ENCODE assay signal across 9 mouse cellular contexts in genomic region chr7:25710519-25711130, GRCm38 (mm10). TPM values are rescaled to one million over a fixed set of nuclear protein-coding genes. Genes with fewer than 3 reads are reported as not detected.
DNase-seq lines count a peak whose midpoint lies in the region; ATAC-seq and TF ChIP-seq lines count a peak whose summit lies in the region.
"Had no signal": no experiment of that assay in that cellular context is flagged by ENCODE, and none has a peak within 500 bp of the region (broad histone marks: within the 10 kb centered on the region; RNA-seq: fewer than 3 reads in every experiment).

No protein-coding gene starts in this region.

- H3K27ac ChIP-seq in heart, adult 2 months = peak overlapping the region; percentile 62
- peak overlapping the region; percentile 63; the same call in 1 of the 2 replicates for H3K27ac ChIP-seq in embryonic facial prominence, embryonic 15.5 days (replicated peaks)
- no peak overlapping the region for H3K27ac ChIP-seq in intestine, embryonic 14.5 days (ENCODE audit: low read depth)
- no peak overlapping the region for H3K27ac ChIP-seq in midbrain, embryonic 15.5 days

- intact Hi-C loops in heart, adult 2 months (cut with DNase I) = no loop called here

- 24% methylated on average over 7 of the region's 7 CpGs for WGBS in heart, adult 2 months
- WGBS in embryonic facial prominence, embryonic 15.5 days = 6% methylated on average over 6 of the region's 7 CpGs
- 9% methylated on average over 7 of the region's 7 CpGs for WGBS in intestine, embryonic 14.5 days
- 7% methylated on average over 6 of the region's 7 CpGs for WGBS in midbrain, embryonic 15.5 days

- H3K4me3 ChIP-seq in heart, adult 2 months = no peak overlapping the region
- no peak overlapping the region for H3K4me3 ChIP-seq in embryonic facial prominence, embryonic 15.5 days (replicated peaks)
- no peak overlapping the region for H3K4me3 ChIP-seq in intestine, embryonic 14.5 days (ENCODE audit: low read depth, low read length)
- H3K4me3 ChIP-seq in midbrain, embryonic 15.5 days = no peak overlapping the region

- peak overlapping the region; percentile 36 for H3K4me2 ChIP-seq in embryonic facial prominence, embryonic 15.5 days (replicated peaks)
- H3K4me2 ChIP-seq in intestine, embryonic 14.5 days (ENCODE audit: low read length) = peak overlapping the region; percentile 18; the same call in 1 of the 2 replicates
- peak overlapping the region; percentile 8; the same call in 1 of the 2 replicates for H3K4me2 ChIP-seq in midbrain, embryonic 15.5 days

- H3K36me3 ChIP-seq in heart, adult 2 months (ENCODE audit: control insufficient read depth, insufficient read depth, low read length) = peaks cover 4% of the 10 kb centered on the region
- H3K36me3 ChIP-seq in embryonic facial prominence, embryonic 15.5 days = peaks cover 37% of the 10 kb centered on the region
- H3K36me3 ChIP-seq in intestine, embryonic 14.5 days (ENCODE audit: control insufficient read depth, insufficient read depth, low read length) = peaks cover 36% of the 10 kb centered on the region
- peaks cover 24% of the 10 kb centered on the region for H3K36me3 ChIP-seq in midbrain, embryonic 15.5 days (replicated peaks)

- DNase-seq in heart, adult 2 months = peak in 1 of 2 experiments; percentile 46
- DNase-seq in heart, adult 8-10 months (ENCODE audit: low spot score) = no peak
- DNase-seq in CD4-positive, CD25-positive, alpha-beta regulatory T cell, adult 2 months (ENCODE audit: low read depth, low spot score) = peak; percentile 37
- DNase-seq in intestine, embryonic 14.5 days (ENCODE audit: low spot score) = no peak
- no peak for DNase-seq in cerebellum, adult 11-12 months

- no peak for ATAC-seq in embryonic facial prominence, embryonic 15.5 days (ENCODE audit: insufficient number of reproducible peaks, low FRiP score, low TSS enrichment, low read depth)
- ATAC-seq in intestine, embryonic 14.5 days (replicated peaks; ENCODE audit: low FRiP score, low TSS enrichment, low read depth) = peak; percentile 40
- ATAC-seq in midbrain, embryonic 15.5 days (replicated peaks) = peak; percentile 28; the same call in 1 of the 2 replicates
- no peak for ATAC-seq in erythroblast, adult 5-6 weeks (replicated peaks; ENCODE audit: low FRiP score, poor library complexity, severe bottlenecking)

- 0 out of 2 replicates have a peak, but pooled peaks have one; percentile 14 for TF ChIP-seq POLR2A in heart, adult 2 months (IDR thresholded peaks at IDR 0.05; ENCODE audit: insufficient read depth, low read depth, low read length)

- H3K9me3 ChIP-seq in embryonic facial prominence, embryonic 15.5 days (replicated peaks) = no peaks in the 10 kb centered on the region
- no peaks in the 10 kb centered on the region for H3K9me3 ChIP-seq in intestine, embryonic 14.5 days (ENCODE audit: control insufficient read depth, low read length)
- H3K9me3 ChIP-seq in midbrain, embryonic 15.5 days = no peaks in the 10 kb centered on the region

- peaks cover 37% of the 10 kb centered on the region for H3K4me1 ChIP-seq in heart, adult 2 months (ENCODE audit: control insufficient read depth, insufficient read depth, low read length)
- peaks cover 44% of the 10 kb centered on the region for H3K4me1 ChIP-seq in embryonic facial prominence, embryonic 15.5 days
- peaks cover 45% of the 10 kb centered on the region for H3K4me1 ChIP-seq in intestine, embryonic 14.5 days (replicated peaks; ENCODE audit: control insufficient read depth, insufficient read depth, low read length)
- H3K4me1 ChIP-seq in midbrain, embryonic 15.5 days = peaks cover 17% of the 10 kb centered on the region

- TF ChIP-seq EP300 in heart, adult 2 months (IDR thresholded peaks at IDR 0.05; ENCODE audit: insufficient read depth, low read depth, low read length) = no peak

- H3K27me3 ChIP-seq in heart, adult 2 months (ENCODE audit: control insufficient read depth, insufficient read depth, low read length) = no peaks in the 10 kb centered on the region
- H3K27me3 ChIP-seq in embryonic facial prominence, embryonic 15.5 days = no peaks in the 10 kb centered on the region
- H3K27me3 ChIP-seq in intestine, embryonic 14.5 days (replicated peaks; ENCODE audit: control insufficient read depth, insufficient read depth, low read length) = no peaks in the 10 kb centered on the region
- H3K27me3 ChIP-seq in midbrain, embryonic 15.5 days (replicated peaks) = no peaks in the 10 kb centered on the region

- peak overlapping the region; percentile 56; the same call in 1 of the 2 replicates for H3K9ac ChIP-seq in heart, adult 2 months (ENCODE audit: low read depth, low read length)
- 0 out of 2 replicates have a peak overlapping the region, but pooled peaks have one; percentile 4 for H3K9ac ChIP-seq in embryonic facial prominence, embryonic 15.5 days
- peak overlapping the region; percentile 27; the same call in 1 of the 2 replicates for H3K9ac ChIP-seq in intestine, embryonic 14.5 days (ENCODE audit: low read length)
- H3K9ac ChIP-seq in midbrain, embryonic 15.5 days = peak overlapping the region; percentile 34; the same call in 1 of the 2 replicates

- H3K79me2 ChIP-seq in heart, adult 2 months (replicated peaks; ENCODE audit: control insufficient read depth, insufficient read depth, low read length) = no peaks in the 10 kb centered on the region

- TF ChIP-seq CTCF in heart, adult 2 months (IDR thresholded peaks at IDR 0.05) = no peak

RNA-seq across cellular contexts. Expression of gene Ccdc97, which starts 8.3 kb away (rescaled TPM):
- 10 to 100 TPM; 51.8 to 59.3 TPM for total RNA-seq in heart, adult 2 months (2021)
- 62.9 and 72.6 TPM in 2 replicates for polyA plus RNA-seq in heart, adult 2 months (2012; rRNA removed)
- total RNA-seq in heart, adult 8-10 months (2022) = 10 to 100 TPM; 56.7 to 62.0 (median 58.8) TPM
- 25.2 and 32.8 TPM in 2 replicates for polyA plus RNA-seq in embryonic facial prominence, embryonic 15.5 days (2015; fragmentation: Nextera tagmentation; extraction: Ambion mirVana)
- polyA plus RNA-seq in intestine, embryonic 14.5 days (2014; fragmentation: Nextera tagmentation; extraction: Ambion mirVana) = 27.0 and 27.4 TPM in 2 replicates
- 39.5 and 40.2 TPM in 2 replicates for polyA plus RNA-seq in midbrain, embryonic 15.5 days (2015; fragmentation: Nextera tagmentation; extraction: Ambion mirVana)
- total RNA-seq in erythroblast, adult 5-6 weeks (2015; ENCODE audit: low replicate concordance) = 19.0 and 22.3 TPM in 2 replicates
- total RNA-seq in erythroblast, adult 5-6 weeks (2017; ENCODE audit: low replicate concordance) = 14.7 and 17.7 TPM in 2 replicates

RNA-seq across cellular contexts. Expression of gene Tgfb1, which starts 23.8 kb away (rescaled TPM):
- 10 to 100 TPM; 21.5 to 22.5 TPM for total RNA-seq in heart, adult 2 months (2021)
- 16.3 and 24.7 TPM in 2 replicates for polyA plus RNA-seq in heart, adult 2 months (2012; rRNA removed)
- total RNA-seq in heart, adult 8-10 months (2022) = 10 to 100 TPM; 17.5 to 24.9 (median 23.9) TPM
- polyA plus RNA-seq in embryonic facial prominence, embryonic 15.5 days (2015; fragmentation: Nextera tagmentation; extraction: Ambion mirVana) = 4.3 and 4.8 TPM in 2 replicates
- 2.4 and 3.2 TPM in 2 replicates for polyA plus RNA-seq in intestine, embryonic 14.5 days (2014; fragmentation: Nextera tagmentation; extraction: Ambion mirVana)
- 0.56 and 1.0 TPM in 2 replicates for polyA plus RNA-seq in midbrain, embryonic 15.5 days (2015; fragmentation: Nextera tagmentation; extraction: Ambion mirVana)
- total RNA-seq in erythroblast, adult 5-6 weeks (2015; ENCODE audit: low replicate concordance) = 64.9 and 68.1 TPM in 2 replicates
- 11.2 and 12.0 TPM in 2 replicates for total RNA-seq in erythroblast, adult 5-6 weeks (2017; ENCODE audit: low replicate concordance)

RNA-seq across cellular contexts. Expression of gene B9d2, which starts 30.0 kb away (rescaled TPM):
- 10 to 100 TPM in 1 of 2 experiments, 1 to 10 TPM in 1; 7.9 to 10.2 TPM for total RNA-seq in heart, adult 2 months (2021)
- 31.5 and 32.2 TPM in 2 replicates for polyA plus RNA-seq in heart, adult 2 months (2012; rRNA removed)
- total RNA-seq in heart, adult 8-10 months (2022) = 10 to 100 TPM; 10.1 to 12.8 (median 11.9) TPM
- 29.0 and 31.3 TPM in 2 replicates for polyA plus RNA-seq in embryonic facial prominence, embryonic 15.5 days (2015; fragmentation: Nextera tagmentation; extraction: Ambion mirVana)
- 27.2 and 32.0 TPM in 2 replicates for polyA plus RNA-seq in intestine, embryonic 14.5 days (2014; fragmentation: Nextera tagmentation; extraction: Ambion mirVana)
- polyA plus RNA-seq in midbrain, embryonic 15.5 days (2015; fragmentation: Nextera tagmentation; extraction: Ambion mirVana) = 47.3 and 50.9 TPM in 2 replicates
- total RNA-seq in erythroblast, adult 5-6 weeks (2015; ENCODE audit: low replicate concordance) = 7.5 and 8.1 TPM in 2 replicates
- 0.60 and 5.6 TPM in 2 replicates for total RNA-seq in erythroblast, adult 5-6 weeks (2017; ENCODE audit: low replicate concordance)

RNA-seq across cellular contexts. Expression of gene Tmem91, which starts 35.7 kb away (rescaled TPM):
- not detected for total RNA-seq in heart, adult 2 months (2021)
- polyA plus RNA-seq in heart, adult 2 months (2012; rRNA removed) = 1.1 TPM in 1 of 2 replicates, not detected in the other
- not detected for total RNA-seq in heart, adult 8-10 months (2022)
- 3.2 and 3.4 TPM in 2 replicates for polyA plus RNA-seq in embryonic facial prominence, embryonic 15.5 days (2015; fragmentation: Nextera tagmentation; extraction: Ambion mirVana)
- polyA plus RNA-seq in intestine, embryonic 14.5 days (2014; fragmentation: Nextera tagmentation; extraction: Ambion mirVana) = 2.2 and 2.6 TPM in 2 replicates
- polyA plus RNA-seq in midbrain, embryonic 15.5 days (2015; fragmentation: Nextera tagmentation; extraction: Ambion mirVana) = 53.5 and 54.0 TPM in 2 replicates
- 0.96 TPM in 1 of 2 replicates, not detected in the other for total RNA-seq in erythroblast, adult 5-6 weeks (2015; ENCODE audit: low replicate concordance)
- 0.09 TPM in 1 of 2 replicates, not detected in the other for total RNA-seq in erythroblast, adult 5-6 weeks (2017; ENCODE audit: low replicate concordance)
- total RNA-seq: heart, postnatal 36 days had no signal

RNA-seq across cellular contexts. Expression of gene Hnrnpul1, which starts 43.9 kb away (rescaled TPM):
- total RNA-seq in heart, adult 2 months (2021) = 10 to 100 TPM; 71.0 to 76.2 TPM
- 24.5 and 29.4 TPM in 2 replicates for polyA plus RNA-seq in heart, adult 2 months (2012; rRNA removed)
- total RNA-seq in heart, adult 8-10 months (2022) = 10 to 100 TPM; 65.8 to 82.6 (median 71.5) TPM
- polyA plus RNA-seq in embryonic facial prominence, embryonic 15.5 days (2015; fragmentation: Nextera tagmentation; extraction: Ambion mirVana) = 56.8 and 61.0 TPM in 2 replicates
- 65.1 and 68.4 TPM in 2 replicates for polyA plus RNA-seq in intestine, embryonic 14.5 days (2014; fragmentation: Nextera tagmentation; extraction: Ambion mirVana)
- 43.6 and 44.4 TPM in 2 replicates for polyA plus RNA-seq in midbrain, embryonic 15.5 days (2015; fragmentation: Nextera tagmentation; extraction: Ambion mirVana)
- total RNA-seq in erythroblast, adult 5-6 weeks (2015; ENCODE audit: low replicate concordance) = 45.2 and 59.1 TPM in 2 replicates
- 79.3 and 99.9 TPM in 2 replicates for total RNA-seq in erythroblast, adult 5-6 weeks (2017; ENCODE audit: low replicate concordance)

Comparison
In these comparisons a context has a peak if more than half of its experiments do, and no peak if none do; other contexts are left out.
1. H3K27ac ChIP-seq: peak in heart, adult 2 months (single experiment) and embryonic facial prominence, embryonic 15.5 days (single experiment); none in intestine, embryonic 14.5 days (single experiment) and midbrain, embryonic 15.5 days (single experiment).
2. H3K9ac ChIP-seq: peak in every context shown above with its lines; median percentile 56 in heart, adult 2 months; 34 in midbrain, embryonic 15.5 days; 27 in intestine, embryonic 14.5 days; 4 in embryonic facial prominence, embryonic 15.5 days.
3. ATAC-seq: peak in intestine, embryonic 14.5 days (single experiment) and midbrain, embryonic 15.5 days (single experiment); none in embryonic facial prominence, embryonic 15.5 days (single experiment) and erythroblast, adult 5-6 weeks (single experiment).
4. Peak in every context shown above with its lines, with median percentiles within 50 percentile points of each other: H3K4me2 ChIP-seq.